Comparison of ENCODE assay signal across 22 mouse cellular contexts in genomic region chr5:110384491-110384890, GRCm38 (mm10). TPM values are rescaled to one million over a fixed set of nuclear protein-coding genes. Genes with fewer than 3 reads are reported as not detected.
DNase-seq lines count a peak whose midpoint lies in the region; ATAC-seq lines count a peak whose summit lies in the region.
"Had no signal": no experiment of that assay in that cellular context is flagged by ENCODE, and none has a peak within 500 bp of the region (broad histone marks: within the 10 kb centered on the region; RNA-seq: fewer than 3 reads in every experiment).

No protein-coding gene starts in this region.

- H3K9me3 ChIP-seq in neural tube, embryonic 11.5 days (ENCODE audit: control insufficient read depth, low read length) = no peaks in the 10 kb centered on the region
- H3K9me3 ChIP-seq in hindbrain, embryonic 16.5 days (ENCODE audit: control insufficient read depth, low read length) = no peaks in the 10 kb centered on the region
- H3K9me3 ChIP-seq in neural tube, embryonic 15.5 days (replicated peaks) = no peaks in the 10 kb centered on the region
- H3K9me3 ChIP-seq: limb, embryonic 15.5 days; lung, embryonic 15.5 days had no signal

- H3K27ac ChIP-seq in neural tube, embryonic 11.5 days (ENCODE audit: low read depth, low read length) = no peak overlapping the region
- no peak overlapping the region for H3K27ac ChIP-seq in hindbrain, embryonic 16.5 days (ENCODE audit: low read depth, low read length)
- H3K27ac ChIP-seq in neural tube, embryonic 15.5 days (replicated peaks) = no peak overlapping the region
- H3K27ac ChIP-seq: gastrocnemius, adult 2 months; left cerebral cortex, adult 2 months; limb, embryonic 15.5 days; lung, embryonic 15.5 days; stomach, postnatal 0 days had no signal

- peak overlapping the region; percentile 68; the same call in 1 of the 2 replicates for H3K4me2 ChIP-seq in neural tube, embryonic 11.5 days (ENCODE audit: low read depth)
- H3K4me2 ChIP-seq in hindbrain, embryonic 16.5 days (ENCODE audit: low read length) = peak overlapping the region; percentile 2
- peak overlapping the region; percentile 68; the same call in 1 of the 2 replicates for H3K4me2 ChIP-seq in neural tube, embryonic 15.5 days
- H3K4me2 ChIP-seq: limb, embryonic 15.5 days; lung, embryonic 15.5 days had no signal

- ATAC-seq in neural tube, embryonic 11.5 days (ENCODE audit: insufficient read depth, low FRiP score, low TSS enrichment) = no peak
- ATAC-seq in hindbrain, embryonic 16.5 days = no peak
- ATAC-seq in neural tube, embryonic 15.5 days (ENCODE audit: low FRiP score) = no peak
- ATAC-seq: intestine, postnatal 0 days had no signal

- peaks cover 11% of the 10 kb centered on the region; the same call in 1 of the 2 replicates for H3K4me1 ChIP-seq in neural tube, embryonic 11.5 days (ENCODE audit: control insufficient read depth, insufficient read depth, low read length)
- H3K4me1 ChIP-seq in hindbrain, embryonic 16.5 days (ENCODE audit: control insufficient read depth, insufficient read depth, low read depth, low read length) = peaks cover 28% of the 10 kb centered on the region
- peaks cover 38% of the 10 kb centered on the region for H3K4me1 ChIP-seq in neural tube, embryonic 15.5 days

- H3K9ac ChIP-seq in neural tube, embryonic 11.5 days (ENCODE audit: low read length) = no peak overlapping the region
- no peak overlapping the region for H3K9ac ChIP-seq in hindbrain, embryonic 16.5 days (ENCODE audit: low read depth, low read length)
- H3K9ac ChIP-seq in neural tube, embryonic 15.5 days (replicated peaks) = no peak overlapping the region
- H3K9ac ChIP-seq: limb, embryonic 15.5 days; lung, embryonic 15.5 days had no signal

- 80% methylated on average over 6 of the region's 6 CpGs for WGBS in neural tube, embryonic 11.5 days
- 83% methylated on average over 6 of the region's 6 CpGs for WGBS in hindbrain, embryonic 16.5 days
- 79% methylated on average over 6 of the region's 6 CpGs for WGBS in neural tube, embryonic 15.5 days

- peaks cover under 1% of the 10 kb centered on the region; the same call in 1 of the 2 replicates for H3K36me3 ChIP-seq in neural tube, embryonic 11.5 days (ENCODE audit: control insufficient read depth, insufficient read depth, low read length)
- no peaks in the 10 kb centered on the region for H3K36me3 ChIP-seq in hindbrain, embryonic 16.5 days (ENCODE audit: control insufficient read depth, insufficient read depth, low read length)
- peaks cover 2% of the 10 kb centered on the region; the same call in 1 of the 2 replicates for H3K36me3 ChIP-seq in neural tube, embryonic 15.5 days
- H3K36me3 ChIP-seq: lung, embryonic 15.5 days had no signal

- DNase-seq in adrenal gland, postnatal 10 days = peak; percentile 51
- no peak for DNase-seq in adrenal gland, adult 8-10 months
- no peak for DNase-seq in neural tube, embryonic 11.5 days (ENCODE audit: low spot score)
- no peak for DNase-seq in neural tube, embryonic 10.5 days (ENCODE audit: extremely low spot score, low spot score)
- no peak for DNase-seq in urinary bladder, postnatal 4 days (ENCODE audit: low spot score in 2 of 2)
- no peak for DNase-seq in T-cell, adult 2 months (ENCODE audit: low spot score)
- DNase-seq: gastrocnemius, adult 2 months; kidney, postnatal 14 days; spleen, adult 18-20 months; thymus, postnatal 4 days had no signal

- no peak overlapping the region; the same call in 1 of the 2 replicates for H3K4me3 ChIP-seq in neural tube, embryonic 11.5 days (ENCODE audit: low read depth, low read length)
- no peak overlapping the region; the same call in 1 of the 2 replicates for H3K4me3 ChIP-seq in hindbrain, embryonic 16.5 days (ENCODE audit: low read length)
- H3K4me3 ChIP-seq in neural tube, embryonic 15.5 days (replicated peaks) = no peak overlapping the region
- H3K4me3 ChIP-seq: erythroblast, embryonic 14.5 days; gastrocnemius, adult 2 months; limb, embryonic 15.5 days; lung, embryonic 15.5 days had no signal

- H3K27me3 ChIP-seq in neural tube, embryonic 11.5 days (ENCODE audit: control insufficient read depth, insufficient read depth, low read length) = 0 out of 2 replicates have a peak, but pooled peaks cover 3% of the 10 kb centered on the region
- H3K27me3 ChIP-seq in hindbrain, embryonic 16.5 days (replicated peaks; ENCODE audit: control insufficient read depth, insufficient read depth, low read length) = no peaks in the 10 kb centered on the region
- peaks cover 4% of the 10 kb centered on the region; the same call in 1 of the 2 replicates for H3K27me3 ChIP-seq in neural tube, embryonic 15.5 days (replicated peaks)
- H3K27me3 ChIP-seq: limb, embryonic 15.5 days had no signal

RNA-seq across cellular contexts. Expression of gene Lrcol1, which starts 40.0 kb away (rescaled TPM):
- not detected for total RNA-seq in adrenal gland, postnatal 10 days (2021)
- total RNA-seq in adrenal gland, adult 8-10 months (2022) = not detected
- polyA plus RNA-seq in neural tube, embryonic 11.5 days (2014; fragmentation: Nextera tagmentation; extraction: Ambion mirVana) = not detected in 2 replicates
- not detected in 2 replicates for polyA plus RNA-seq in hindbrain, embryonic 16.5 days (2015; fragmentation: Nextera tagmentation; extraction: Ambion mirVana)
- not detected in 2 replicates for polyA plus RNA-seq in neural tube, embryonic 15.5 days (2015; fragmentation: Nextera tagmentation; extraction: Ambion mirVana)
- total RNA-seq: adrenal gland, adult 18-20 months; gastrocnemius, adult 2 months; heart, adult 8-10 months; heart, postnatal 10 days; left cerebral cortex, adult 2 months; megakaryocyte progenitor cell, adult 5-6 weeks had no signal
- polyA plus RNA-seq: erythroblast, embryonic 14.5 days; intestine, postnatal 0 days; limb, embryonic 15.5 days; stomach, postnatal 0 days had no signal

RNA-seq across cellular contexts. Expression of gene P2rx2, which starts 41.5 kb away (rescaled TPM):
- under 1 TPM; 0.63 to 0.97 TPM for total RNA-seq in adrenal gland, postnatal 10 days (2021)
- total RNA-seq in adrenal gland, adult 8-10 months (2022) = 1 to 10 TPM; 1.1 to 2.2 (median 1.5) TPM
- polyA plus RNA-seq in neural tube, embryonic 11.5 days (2014; fragmentation: Nextera tagmentation; extraction: Ambion mirVana) = 0.59 and 1.4 TPM in 2 replicates
- 13.0 and 15.5 TPM in 2 replicates for polyA plus RNA-seq in hindbrain, embryonic 16.5 days (2015; fragmentation: Nextera tagmentation; extraction: Ambion mirVana)
- polyA plus RNA-seq in neural tube, embryonic 15.5 days (2015; fragmentation: Nextera tagmentation; extraction: Ambion mirVana) = 9.8 and 11.3 TPM in 2 replicates
- total RNA-seq: gastrocnemius, adult 2 months; heart, adult 8-10 months; heart, postnatal 10 days; megakaryocyte progenitor cell, adult 5-6 weeks had no signal
- polyA plus RNA-seq: erythroblast, embryonic 14.5 days had no signal

Comparison
In these comparisons a context has a peak if more than half of its experiments do, and no peak if none do; other contexts are left out.
1. H3K4me2 ChIP-seq: peak in every context shown above with its lines; median percentile 68 in neural tube, embryonic 11.5 days; 68 in neural tube, embryonic 15.5 days; 2 in hindbrain, embryonic 16.5 days.